Mouse (Mus musculus): ENCODE measurements around the gene Myrf.
A peak's percentile ranks its signal among the peaks of the same experiment; 100 is the strongest.

The Myrf gene

DNA sequence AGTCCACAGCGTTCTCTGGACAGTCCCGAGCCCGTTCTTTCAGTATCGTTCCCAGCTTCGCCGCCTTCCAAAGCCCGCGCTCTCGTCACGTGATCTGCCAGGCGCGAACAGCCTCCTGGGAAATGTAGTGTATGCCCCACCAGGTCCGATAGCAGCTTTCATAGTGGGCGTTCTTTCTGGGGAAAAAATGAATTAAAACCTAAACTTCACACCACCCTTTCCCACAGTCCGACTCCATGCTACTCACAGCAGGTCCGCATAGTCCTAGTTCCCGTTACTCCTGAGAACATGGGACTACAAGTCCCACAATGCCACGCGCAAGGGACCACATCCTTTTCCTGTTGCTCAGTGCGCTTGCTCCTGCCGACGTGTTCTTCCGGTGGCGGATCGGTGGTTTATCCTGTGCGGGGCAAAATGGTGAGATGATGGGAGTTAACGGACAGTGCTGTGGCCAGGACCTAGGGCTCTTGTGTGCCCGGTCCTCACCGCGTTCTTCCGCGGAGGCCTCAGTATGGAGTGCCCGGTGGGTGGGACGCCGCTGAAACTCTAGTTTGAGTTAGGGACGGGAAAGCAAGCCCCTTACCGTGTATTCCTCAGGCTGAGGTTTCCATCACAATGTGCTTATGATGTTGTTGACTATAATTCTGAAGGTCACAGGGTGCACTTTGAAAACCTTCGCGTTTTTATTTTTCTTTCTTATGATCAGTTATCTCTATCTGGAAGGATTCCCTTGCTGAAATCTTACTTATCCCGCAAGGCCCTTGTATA is 36.5 kb downstream of the Myrf start, which contains the start of the genes Tmem258 and Fen1:
Tmem258 (plus strand) TSS at position 167 of the 768 bp plus-strand sequence.
Fen1 (minus strand) TSS at position 322 of the 768 bp plus-strand sequence.
- DNase-seq = peak; percentile 92

- no peak for DNase-seq
Measured at GRCm38 (mm10) chr19:10203146-10203847, 37.3 kb downstream of the Myrf start.

GRCm38 (mm10) chr19:10198723-10199122 is 41.8 kb downstream of the Myrf start:
- peak; percentile 89 for DNase-seq

DNA sequence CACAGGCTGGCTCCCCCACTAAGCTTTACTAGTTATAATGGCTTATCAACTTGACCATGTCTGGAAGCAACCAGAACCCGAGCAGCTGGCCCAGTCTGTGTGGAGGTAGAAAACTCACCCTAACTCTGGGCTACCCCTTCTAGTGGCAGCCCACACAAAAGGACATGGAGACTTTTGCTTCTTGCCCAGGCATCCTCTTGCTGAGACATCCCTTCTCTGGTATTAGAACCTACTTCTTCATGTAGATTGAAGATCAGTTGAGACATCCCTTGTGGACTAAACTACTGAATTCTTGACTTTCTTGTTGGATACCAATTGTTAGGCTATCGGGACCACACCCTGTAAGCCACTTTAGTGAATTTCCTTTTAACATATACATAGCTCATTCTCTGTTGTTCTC is 42.3 kb downstream of the Myrf start:
- DNase-seq = no peak

GRCm38 (mm10) chr19:10197130-10197529 is 43.4 kb downstream of the Myrf start:
- no peak for DNase-seq

GRCm38 (mm10) chr19:10195252-10195651 is 45.3 kb downstream of the Myrf start:
- DNase-seq = no peak

GRCm38 (mm10) chr19:10194337-10194736 is 46.2 kb downstream of the Myrf start:
- no peak for DNase-seq

- DNase-seq = no peak
Measured at GRCm38 (mm10) chr19:10191326-10191725, 49.2 kb downstream of the Myrf start.

- DNase-seq = peak; percentile 82
Measured at GRCm38 (mm10) chr19:10190796-10191195, 49.8 kb downstream of the Myrf start.

DNA sequence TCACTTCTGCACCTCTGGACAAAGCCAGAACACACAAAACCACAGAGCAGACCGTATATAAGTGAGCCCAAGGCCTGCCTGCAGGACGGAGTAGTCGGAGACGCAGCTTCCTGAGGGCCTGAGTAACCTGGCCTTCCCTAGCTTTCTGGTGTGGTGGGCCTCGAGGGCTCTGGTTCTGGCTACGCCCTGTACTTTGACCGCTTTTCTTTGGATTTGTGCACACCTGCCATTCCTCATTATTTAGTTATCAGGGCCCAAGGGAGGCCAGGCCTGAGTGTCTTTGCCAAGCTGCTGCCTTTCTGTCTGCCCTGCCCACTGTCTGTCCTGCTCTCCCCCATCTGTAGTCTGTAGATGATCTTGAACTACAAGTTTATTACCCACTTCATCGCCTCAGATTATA is 50.6 kb downstream of the Myrf start:
- DNase-seq = no peak

DNA sequence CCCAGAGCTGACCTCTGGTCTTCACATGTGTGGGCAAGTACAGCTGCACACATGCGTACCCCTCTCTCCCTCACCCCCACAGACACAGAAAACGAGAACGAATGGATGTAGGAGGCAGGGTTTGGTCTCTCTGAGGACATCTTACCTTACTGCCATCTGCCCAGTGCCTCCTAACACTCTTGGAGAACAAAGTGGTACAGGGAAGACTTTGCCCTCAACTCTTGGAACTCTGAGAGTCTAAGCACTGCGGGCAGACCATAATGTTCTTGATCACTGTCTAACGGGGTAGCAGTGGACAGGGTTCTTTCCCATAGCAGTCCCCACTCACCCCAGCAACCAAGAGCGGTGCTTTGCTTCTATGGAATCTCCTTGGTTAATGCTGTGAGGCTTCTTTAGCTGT is 51.5 kb downstream of the Myrf start:
- DNase-seq = no peak

DNA sequence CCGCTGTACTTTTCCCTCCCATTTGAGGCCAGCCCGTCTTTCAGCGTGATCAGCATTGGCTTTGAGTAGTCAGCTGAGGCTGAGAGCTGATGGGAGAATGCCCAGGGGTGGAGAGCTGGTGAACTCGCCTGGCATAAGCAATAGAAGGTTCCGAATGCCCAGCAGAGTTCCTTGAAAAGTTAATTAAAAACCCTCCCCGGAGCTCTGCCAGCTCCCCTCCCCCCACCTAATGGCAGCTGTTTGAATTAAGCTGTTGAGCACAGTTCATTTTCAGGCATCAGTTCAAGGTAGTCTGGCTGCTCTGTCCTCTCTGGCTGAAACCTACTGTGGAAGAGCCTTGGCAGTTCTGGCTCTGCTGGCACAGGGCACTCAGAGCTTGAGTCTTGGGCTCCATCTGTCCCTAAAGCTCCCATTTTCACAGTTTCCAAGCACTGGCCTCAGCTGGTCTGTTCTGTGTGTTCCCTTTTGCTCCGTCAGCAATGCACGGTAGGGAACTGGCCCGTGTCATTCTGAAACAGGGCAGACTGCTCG is 52.2 kb downstream of the Myrf start:
- no peak for DNase-seq

DNA sequence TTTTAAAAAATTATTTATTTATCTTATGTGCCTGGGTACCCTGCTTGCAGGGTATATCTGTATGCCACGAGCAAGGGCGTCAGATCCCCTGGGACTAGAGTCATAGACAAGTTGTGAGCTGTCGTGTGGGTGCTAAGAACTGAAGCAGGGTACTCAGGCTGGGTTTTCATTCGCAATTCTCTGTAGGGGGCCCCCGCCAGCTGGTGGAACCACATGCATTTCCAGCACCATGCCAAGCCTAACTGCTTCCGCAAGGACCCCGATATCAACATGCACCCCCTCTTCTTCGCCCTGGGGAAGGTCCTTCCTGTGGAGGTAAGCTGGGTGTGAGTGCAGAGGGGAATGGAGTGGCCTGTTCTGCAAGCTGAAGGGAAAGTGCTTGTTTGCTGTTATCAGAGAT is 54.0 kb downstream of the Myrf start:
- no peak for DNase-seq

GRCm38 (mm10) chr19:10185876-10186275 is 54.7 kb downstream of the Myrf start:
- DNase-seq = no peak

- peak; percentile 38 for DNase-seq
Measured at GRCm38 (mm10) chr19:10184096-10184495, 56.5 kb downstream of the Myrf start.

GRCm38 (mm10) chr19:10183299-10183983 is 57.1 kb downstream of the Myrf start:
- peak; percentile 69 for DNase-seq

DNA sequence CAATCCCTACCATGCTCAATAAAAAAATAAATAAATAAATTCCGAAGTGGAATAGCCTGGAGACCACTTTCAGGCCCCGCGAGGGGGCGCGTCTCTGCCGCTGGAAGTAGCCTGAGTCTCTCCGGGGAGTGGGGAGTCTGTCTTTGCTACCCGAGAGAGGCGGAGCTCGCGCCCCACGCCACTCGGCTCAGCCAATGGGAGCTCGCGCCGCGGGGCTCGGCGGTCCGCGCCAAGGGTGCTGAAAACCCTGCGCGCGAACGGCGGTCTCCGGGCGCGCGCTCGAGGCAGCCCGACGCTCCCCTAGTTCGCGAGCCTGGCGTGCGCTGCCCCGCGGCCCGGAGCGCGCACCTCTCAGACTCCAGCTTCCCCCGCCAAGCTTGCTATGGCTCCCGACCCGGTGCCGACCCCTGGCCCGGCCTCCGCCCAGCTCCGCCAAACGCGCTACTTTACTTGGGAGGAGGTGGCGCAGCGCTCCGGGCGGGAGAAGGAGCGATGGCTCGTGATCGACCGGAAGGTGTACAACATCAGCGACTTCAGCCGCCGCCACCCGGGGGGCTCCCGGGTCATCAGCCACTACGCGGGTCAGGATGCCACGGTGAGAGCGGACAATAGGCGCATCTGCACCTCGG is 57.8 kb downstream of the Myrf start, which contains the start of gene Fads1:
Fads1 (plus strand) TSS at position 219 of the 629 bp plus-strand sequence.
- peak; percentile 91 for DNase-seq

DNA sequence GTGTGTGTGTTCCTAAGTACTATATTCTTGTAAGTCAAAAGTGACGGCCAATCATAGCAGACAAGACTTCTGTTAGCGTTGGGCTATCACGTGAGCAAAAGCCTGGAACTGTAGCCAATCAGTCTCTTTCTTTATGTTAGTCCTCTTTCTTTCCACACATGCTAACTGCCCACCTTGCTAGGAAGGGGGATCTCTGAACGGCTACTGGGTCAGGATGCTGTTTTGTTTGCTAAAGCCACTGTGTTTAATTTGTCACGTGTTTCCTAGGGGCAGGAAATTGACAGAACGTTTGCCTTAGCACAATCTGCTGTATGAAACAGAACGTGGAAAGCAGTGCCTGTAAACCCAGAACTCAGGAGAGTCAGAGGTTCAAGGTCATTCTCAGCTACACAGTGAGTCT is 58.4 kb downstream of the Myrf start:
- DNase-seq = no peak

- DNase-seq = no peak
Measured at GRCm38 (mm10) chr19:10181225-10181624, 59.3 kb downstream of the Myrf start.

DNA sequence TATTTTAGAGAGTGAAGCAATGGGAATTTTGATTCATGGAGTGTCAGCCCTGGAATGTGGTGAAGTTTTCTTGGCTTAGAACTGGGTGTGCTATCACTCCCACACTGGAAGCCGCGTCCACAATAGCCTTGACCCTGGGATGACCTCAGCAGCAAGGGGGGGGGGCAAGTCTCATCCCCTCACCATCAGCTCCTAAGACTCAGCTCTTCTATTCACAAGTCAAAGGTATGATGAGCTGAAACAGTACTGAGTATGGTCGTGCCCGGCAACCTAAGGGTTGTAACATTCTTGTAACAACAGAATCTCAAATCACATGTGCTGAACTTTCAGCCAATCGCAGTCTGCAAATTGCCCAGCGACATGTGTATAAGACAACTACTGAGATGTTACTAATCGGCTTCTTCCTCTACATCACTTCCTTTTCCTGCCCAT is 63.6 kb downstream of the Myrf start:
- no peak for DNase-seq

DNA sequence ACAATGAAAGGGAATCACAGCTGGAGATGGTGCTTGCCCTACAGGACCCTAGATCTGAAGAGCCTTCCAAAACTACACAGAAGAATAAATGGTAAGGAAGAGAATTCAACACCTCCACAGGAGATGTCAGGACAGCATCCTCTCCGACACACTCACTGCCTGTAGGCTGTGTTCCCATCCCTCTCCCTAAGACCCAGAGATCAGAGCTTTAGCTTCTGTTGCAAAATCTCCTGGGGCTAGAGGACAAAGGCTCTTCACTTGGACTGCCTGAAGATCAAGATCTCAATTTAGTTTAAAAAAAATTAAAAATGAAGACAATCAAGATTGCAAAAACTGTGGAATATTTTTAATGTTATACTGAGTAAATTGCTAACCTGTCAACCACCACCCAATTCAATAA is 64.1 kb downstream of the Myrf start:
- no peak for DNase-seq

DNA sequence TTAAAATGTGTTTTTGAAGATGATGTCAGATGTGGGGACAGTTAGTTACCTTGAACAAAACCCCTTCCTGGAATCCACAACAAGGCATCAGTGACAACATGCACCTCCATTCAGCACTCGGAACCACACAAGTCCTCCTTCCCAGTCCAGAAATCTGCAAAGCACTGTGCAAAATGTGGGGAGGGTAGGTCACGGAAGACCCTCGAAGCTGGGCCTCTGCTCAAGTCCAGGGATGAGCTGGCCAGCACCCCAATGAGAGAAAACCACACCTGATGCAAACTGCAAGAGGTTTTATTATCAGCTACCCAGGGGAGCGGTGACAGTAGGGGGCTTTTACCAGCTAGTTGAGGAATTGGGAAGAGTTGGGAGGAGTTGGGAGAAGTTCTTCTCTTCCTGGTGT is 65.6 kb downstream of the Myrf start:
- no peak for DNase-seq
